Mouse (Mus musculus): ENCODE measurements at regions not wholly inside any gene's neighbourhood (a gene's known extent, or its start where the extent isn't known, plus 50 kb on each side); places are given as distances from the start of the nearest gene placed in this dataset.

GRCm38 (mm10) chr12:80011916-80012315 lies 100.9 kb downstream of the Zfp36l1 start:
- TF ChIP-seq ZC3H11A (IDR thresholded peaks at IDR 0.05; ENCODE audit: low read depth, low read length) (no peak), RAD21 (IDR thresholded peaks at IDR 0.05; ENCODE audit: low read depth, low read length) (no peak), CHD1 (IDR thresholded peaks at IDR 0.05; ENCODE audit: low read depth, low read length) (no peak), POLR2AphosphoS5 (IDR thresholded peaks at IDR 0.05; ENCODE audit: borderline replicate concordance, low read depth, low read length) (no peak), RCOR1 (IDR thresholded peaks at IDR 0.05; ENCODE audit: low read depth, low read length) (no peak), CHD2 (IDR thresholded peaks at IDR 0.05; ENCODE audit: low read length) (no peak), MAX (IDR thresholded peaks at IDR 0.05; ENCODE audit: low read length) (no peak), E2F4 (IDR thresholded peaks at IDR 0.05; ENCODE audit: borderline replicate concordance, low read depth, low read length) (no peak), ZMIZ1 (IDR thresholded peaks at IDR 0.05; ENCODE audit: low read depth, low read length) (no peak)
- Histone ChIP-seq H3K4me3 (ENCODE audit: control insufficient read depth in 1 of 2, insufficient read depth in 1 of 2, low read depth in 2 of 2, low read length in 2 of 2) (no peak overlapping the region), H3K27me3 (ENCODE audit: control insufficient read depth in 1 of 2, insufficient read depth in 2 of 2, low read length in 2 of 2) (peaks cover 0 to 3% of the 10 kb centered on the region in 2 experiments), H3K79me2 (ENCODE audit: control insufficient read depth, insufficient read depth, low read length, poor library complexity) (no peaks in the 10 kb centered on the region), H3K36me3 (ENCODE audit: control insufficient read depth in 1 of 2, insufficient read depth in 2 of 2, low read length in 2 of 2) (no peaks in the 10 kb centered on the region), H3K9me3 (replicated peaks; ENCODE audit: insufficient read depth, low read length) (no peaks in the 10 kb centered on the region), H3K9ac (ENCODE audit: control insufficient read depth, low read depth, low read length, poor library complexity, severe bottlenecking) (no peak overlapping the region), H3K27ac (ENCODE audit: control insufficient read depth, low read depth, low read length) (no peak overlapping the region), H3K4me1 (ENCODE audit: control insufficient read depth in 1 of 2, insufficient read depth in 2 of 2, low read length in 2 of 2) (no peaks in the 10 kb centered on the region)
- no peak for DNase-seq (ENCODE audit: low read depth, low spot score)

DNA sequence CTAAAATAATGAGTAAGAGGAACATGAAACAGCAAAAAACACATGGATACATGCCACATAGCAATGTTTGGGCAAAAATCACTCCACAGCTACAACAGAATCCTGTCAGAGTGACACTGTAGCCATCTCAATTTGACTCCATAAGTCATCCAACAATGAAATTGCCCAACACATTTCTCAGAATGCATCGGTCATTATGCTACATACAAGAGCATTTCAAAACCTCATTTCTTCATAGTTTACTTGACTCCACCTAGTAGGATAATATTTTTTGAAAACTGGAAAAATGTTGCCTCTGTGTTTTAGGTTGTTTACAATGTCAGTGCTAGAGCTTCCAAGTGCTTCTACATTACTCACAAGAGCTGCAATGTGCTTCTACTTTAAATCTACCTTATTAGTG lies 101.9 kb downstream of the Zfp36l1 start:
- no peaks in the 10 kb centered on the region for H3K79me2 ChIP-seq (ENCODE audit: control insufficient read depth, insufficient read depth, low read length, poor library complexity)
- peaks cover 0 to 3% of the 10 kb centered on the region in 2 experiments for H3K27me3 ChIP-seq (ENCODE audit: control insufficient read depth in 1 of 2, insufficient read depth in 2 of 2, low read length in 2 of 2)
- H3K4me3 ChIP-seq (ENCODE audit: control insufficient read depth in 1 of 2, insufficient read depth in 1 of 2, low read depth in 2 of 2, low read length in 2 of 2): no peak overlapping the region
- DNase-seq (ENCODE audit: low read depth, low spot score): no peak
- no peak overlapping the region for H3K27ac ChIP-seq (ENCODE audit: control insufficient read depth, low read depth, low read length)
- H3K9ac ChIP-seq (ENCODE audit: control insufficient read depth, low read depth, low read length, poor library complexity, severe bottlenecking): no peak overlapping the region
- no peaks in the 10 kb centered on the region for H3K9me3 ChIP-seq (replicated peaks; ENCODE audit: insufficient read depth, low read length)
- no peaks in the 10 kb centered on the region for H3K4me1 ChIP-seq (ENCODE audit: control insufficient read depth in 1 of 2, insufficient read depth in 2 of 2, low read length in 2 of 2)
- TF ChIP-seq GATA1 (IDR thresholded peaks at IDR 0.05; ENCODE audit: low read depth, low read length): no peak
- TF ChIP-seq CTCF (IDR thresholded peaks at IDR 0.05 in 2 of 3, conservative IDR thresholded peaks at IDR 0.05 in 1 of 3; ENCODE audit: control insufficient read depth in 1 of 3, insufficient read depth in 1 of 3, low read depth in 2 of 3, low read length in 3 of 3, poor library complexity in 1 of 3, severe bottlenecking in 1 of 3): no peak
- TF ChIP-seq USF2 (IDR thresholded peaks at IDR 0.05; ENCODE audit: borderline replicate concordance in 1 of 2, insufficient read depth in 1 of 2, low read depth in 1 of 2, low read length in 2 of 2): no peak
- no peak for TF ChIP-seq ZMIZ1 (IDR thresholded peaks at IDR 0.05; ENCODE audit: low read depth, low read length)
- TF ChIP-seq RCOR1 (IDR thresholded peaks at IDR 0.05; ENCODE audit: low read depth, low read length): no peak
- TF ChIP-seq MAZ (IDR thresholded peaks at IDR 0.05; ENCODE audit: low read depth, low read length): no peak
- no peak for TF ChIP-seq ZKSCAN1 (IDR thresholded peaks at IDR 0.05; ENCODE audit: low read depth, low read length)
- TF ChIP-seq NRF1 (IDR thresholded peaks at IDR 0.05; ENCODE audit: insufficient read depth, low read depth, low read length, poor library complexity, severe bottlenecking): no peak
- no peak for TF ChIP-seq MEF2A (IDR thresholded peaks at IDR 0.05; ENCODE audit: extremely low read depth, insufficient replicate concordance, low read depth, low read length, poor library complexity, severe bottlenecking)
- TF ChIP-seq GABPA (IDR thresholded peaks at IDR 0.05; ENCODE audit: low read depth, low read length): no peak
- no peak for TF ChIP-seq MAX (IDR thresholded peaks at IDR 0.05; ENCODE audit: low read length)
- TF ChIP-seq RAD21 (IDR thresholded peaks at IDR 0.05; ENCODE audit: low read depth, low read length): no peak
- TF ChIP-seq BHLHE40 (IDR thresholded peaks at IDR 0.05; ENCODE audit: borderline replicate concordance, low read depth, low read length): no peak
- TF ChIP-seq POLR2AphosphoS2 (IDR thresholded peaks at IDR 0.05; ENCODE audit: low read length): no peak
- no peak for TF ChIP-seq ZC3H11A (IDR thresholded peaks at IDR 0.05; ENCODE audit: low read depth, low read length)
- no peaks in the 10 kb centered on the region for H3K36me3 ChIP-seq (ENCODE audit: control insufficient read depth in 1 of 2, insufficient read depth in 2 of 2, low read length in 2 of 2)
